Mouse (Mus musculus) adrenal gland, postnatal 25 days (tissue): ENCODE data around the gene Gpn3. TPM values are rescaled to one million over a fixed set of nuclear protein-coding genes. Genes with fewer than 3 reads are reported as not detected.

Source experiments
- DNase-seq: peaks from one replicate; pipeline ENCODE4 v3.0.0; 2021; ENCODE audit warnings: mixed read lengths
- total RNA-seq: library from RNA; stranded (reverse); gene quantifications from 2 replicates; pipeline ENCODE4 v1.2.3, GENCODE M21; 2021

The Gpn3 gene
- total RNA-seq, 1 experiment from 2014 or later: 38.2 TPM

- peak; percentile 88 for DNase-seq
Measured at GRCm38 (mm10) chr5:122422071-122422964, 50.6 kb downstream of the Gpn3 start.

GRCm38 (mm10) chr5:122423083-122423482, 51.4 kb downstream of the Gpn3 start:
- no peak for DNase-seq

GRCm38 (mm10) chr5:122425550-122425949, 53.9 kb downstream of the Gpn3 start:
- DNase-seq: no peak

GRCm38 (mm10) chr5:122430036-122430775, 58.5 kb downstream of the Gpn3 start:
- no peak for DNase-seq

- DNase-seq: no peak
Measured at GRCm38 (mm10) chr5:122431221-122431620, 59.5 kb downstream of the Gpn3 start.

Other genes with a start within 250 kb of the Gpn3 start
- not detected in 2 replicates for gene Ccdc63, start 231.1 kb upstream of the Gpn3 start, total RNA-seq
- gene Ppp1cc, start 213.6 kb upstream of the Gpn3 start, total RNA-seq: 182 and 186 TPM in 2 replicates
- 0.81 and 1.9 TPM in 2 replicates for gene Hvcn1, start 165.1 kb upstream of the Gpn3 start, total RNA-seq
- 16.5 and 19.0 TPM in 2 replicates for gene Tctn1, start 107.4 kb upstream of the Gpn3 start, total RNA-seq
- gene Pptc7, start 87.5 kb upstream of the Gpn3 start, total RNA-seq: 48.2 and 52.6 TPM in 2 replicates
- 3.9 and 5.1 TPM in 2 replicates for gene Rad9b, start 17.6 kb upstream of the Gpn3 start, total RNA-seq
- gene Vps29, start 17.5 kb upstream of the Gpn3 start, total RNA-seq: 123 and 135 TPM in 2 replicates
- 31.3 and 32.1 TPM in 2 replicates for gene Fam216a, start 488 bp downstream of the Gpn3 start, total RNA-seq
- gene Arpc3, start 20.0 kb downstream of the Gpn3 start, total RNA-seq: 218 and 290 TPM in 2 replicates
- 43.6 and 46.0 TPM in 2 replicates for gene Anapc7, start 49.8 kb downstream of the Gpn3 start, total RNA-seq
- 176 and 179 TPM in 2 replicates for gene Atp2a2, start 130.3 kb downstream of the Gpn3 start, total RNA-seq
- 9.4 and 14.6 TPM in 2 replicates for gene Ift81, start 242.6 kb downstream of the Gpn3 start, total RNA-seq